Comparison of ENCODE assay signal across 10 mouse cellular contexts in the genomic region with DNA sequence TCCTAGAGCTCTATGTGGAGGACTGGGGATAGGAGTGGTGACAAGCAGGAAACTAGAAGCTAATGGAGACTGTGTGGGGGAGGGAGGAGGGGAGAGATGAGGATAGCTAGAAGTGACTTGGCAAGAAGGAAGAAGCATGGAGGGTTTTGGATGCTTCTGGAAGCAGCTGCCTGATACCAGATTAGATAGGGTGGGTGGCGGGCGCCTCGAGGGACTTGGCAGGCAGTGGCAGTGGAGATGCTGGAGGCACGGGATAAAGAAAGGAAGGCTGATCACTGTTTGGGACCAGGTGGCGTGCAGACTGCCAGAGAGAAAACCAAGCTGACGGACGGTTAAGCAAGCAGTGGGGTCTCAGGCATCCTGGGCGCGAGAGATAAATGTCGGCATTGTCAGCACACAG. TPM values are rescaled to one million over a fixed set of nuclear protein-coding genes. Genes with fewer than 3 reads are reported as not detected.
DNase-seq lines count a peak whose midpoint lies in the region; ATAC-seq and TF ChIP-seq lines count a peak whose summit lies in the region.
"Had no signal": no experiment of that assay in that cellular context is flagged by ENCODE, and none has a peak within 500 bp of the region (broad histone marks: within the 10 kb centered on the region; RNA-seq: fewer than 3 reads in every experiment).

No protein-coding gene starts in this region.

- no peaks in the 10 kb centered on the region for H3K9me3 ChIP-seq in heart, embryonic 13.5 days
- H3K9me3 ChIP-seq in intestine, postnatal 0 days (ENCODE audit: control insufficient read depth), result no peaks in the 10 kb centered on the region
- no peaks in the 10 kb centered on the region for H3K9me3 ChIP-seq in midbrain, embryonic 12.5 days
- no peaks in the 10 kb centered on the region for H3K9me3 ChIP-seq in liver, embryonic 11.5 days (ENCODE audit: control insufficient read depth, low read length)
- H3K9me3 ChIP-seq: limb, embryonic 12.5 days had no signal

- no peak for DNase-seq in heart, adult 11 months
- peak; percentile 47 for DNase-seq in brain, embryonic 18.5 days (ENCODE audit: low read depth, low spot score)
- DNase-seq in liver, result no peak
- DNase-seq in embryo, embryonic 11 days, result no peak
- no peak for DNase-seq in liver, embryonic 11.5 days (ENCODE audit: low spot score)

- H3K36me3 ChIP-seq in heart, embryonic 13.5 days, result no peaks in the 10 kb centered on the region
- no peaks in the 10 kb centered on the region for H3K36me3 ChIP-seq in intestine, postnatal 0 days (ENCODE audit: control insufficient read depth, insufficient read depth)
- no peaks in the 10 kb centered on the region for H3K36me3 ChIP-seq in midbrain, embryonic 12.5 days
- H3K36me3 ChIP-seq in liver, embryonic 11.5 days (ENCODE audit: control insufficient read depth, insufficient read depth, low read length), result no peaks in the 10 kb centered on the region
- H3K36me3 ChIP-seq: limb, embryonic 12.5 days had no signal

- H3K27ac ChIP-seq in heart, embryonic 13.5 days (replicated peaks), result no peak overlapping the region
- no peak overlapping the region for H3K27ac ChIP-seq in intestine, postnatal 0 days (ENCODE audit: low read depth, low read length)
- H3K27ac ChIP-seq in midbrain, embryonic 12.5 days (replicated peaks), result 0 out of 2 replicates have a peak overlapping the region, but pooled peaks have one; percentile 11
- no peak overlapping the region for H3K27ac ChIP-seq in liver, embryonic 11.5 days (ENCODE audit: low read depth, low read length)
- H3K27ac ChIP-seq: limb, embryonic 12.5 days had no signal

- peak overlapping the region; percentile 31 for H3K4me2 ChIP-seq in heart, embryonic 13.5 days
- peak overlapping the region; percentile 57 for H3K4me2 ChIP-seq in intestine, postnatal 0 days (replicated peaks; ENCODE audit: low read depth)
- H3K4me2 ChIP-seq in midbrain, embryonic 12.5 days (replicated peaks), result 0 out of 2 replicates have a peak overlapping the region, but pooled peaks have one; percentile 3
- no peak overlapping the region for H3K4me2 ChIP-seq in liver, embryonic 11.5 days
- H3K4me2 ChIP-seq: limb, embryonic 12.5 days had no signal

- ATAC-seq in heart, embryonic 13.5 days (ENCODE audit: extremely low read depth, insufficient number of reproducible peaks, low FRiP score, low TSS enrichment), result no peak
- ATAC-seq in intestine, postnatal 0 days, result no peak
- 0 out of 2 replicates have a peak, but pooled peaks have one; percentile 20 for ATAC-seq in midbrain, embryonic 12.5 days (ENCODE audit: low FRiP score, low read depth)
- ATAC-seq in liver, embryonic 11.5 days (replicated peaks; ENCODE audit: low FRiP score), result no peak

- no peak overlapping the region for H3K4me3 ChIP-seq in heart, embryonic 13.5 days
- no peak overlapping the region for H3K4me3 ChIP-seq in intestine, postnatal 0 days (ENCODE audit: low read depth, low read length)
- H3K4me3 ChIP-seq in midbrain, embryonic 12.5 days, result no peak overlapping the region
- H3K4me3 ChIP-seq in liver, embryonic 11.5 days (ENCODE audit: low read depth, low read length), result no peak overlapping the region
- H3K4me3 ChIP-seq: limb, embryonic 12.5 days had no signal

- peak overlapping the region; percentile 59; the same call in 1 of the 2 replicates for H3K9ac ChIP-seq in heart, embryonic 13.5 days
- 0 out of 2 replicates have a peak overlapping the region, but pooled peaks have one; percentile 17 for H3K9ac ChIP-seq in intestine, postnatal 0 days (ENCODE audit: low read depth, low read length)
- H3K9ac ChIP-seq in midbrain, embryonic 12.5 days (replicated peaks), result no peak overlapping the region; the same call in 1 of the 2 replicates
- no peak overlapping the region for H3K9ac ChIP-seq in liver, embryonic 11.5 days (ENCODE audit: low read depth, low read length)
- H3K9ac ChIP-seq: limb, embryonic 12.5 days had no signal

- WGBS in heart, embryonic 13.5 days, result 9% methylated on average over 10 of the region's 10 CpGs
- 54% methylated on average over 10 of the region's 10 CpGs for WGBS in intestine, postnatal 0 days
- 19% methylated on average over 10 of the region's 10 CpGs for WGBS in midbrain, embryonic 12.5 days
- WGBS in liver, embryonic 11.5 days, result 26% methylated on average over 10 of the region's 10 CpGs

- H3K27me3 ChIP-seq in heart, embryonic 13.5 days (replicated peaks), result no peaks in the 10 kb centered on the region
- H3K27me3 ChIP-seq in intestine, postnatal 0 days (replicated peaks; ENCODE audit: control insufficient read depth, insufficient read depth, low read length), result no peaks in the 10 kb centered on the region
- H3K27me3 ChIP-seq in midbrain, embryonic 12.5 days, result no peaks in the 10 kb centered on the region
- H3K27me3 ChIP-seq in liver, embryonic 11.5 days (replicated peaks; ENCODE audit: control insufficient read depth, insufficient read depth, low read length), result no peaks in the 10 kb centered on the region

- peaks cover 18% of the 10 kb centered on the region for H3K4me1 ChIP-seq in heart, embryonic 13.5 days
- peaks cover 7% of the 10 kb centered on the region; the same call in 1 of the 2 replicates for H3K4me1 ChIP-seq in intestine, postnatal 0 days (replicated peaks; ENCODE audit: control insufficient read depth, insufficient read depth, low read length)
- H3K4me1 ChIP-seq in midbrain, embryonic 12.5 days, result peaks cover 15% of the 10 kb centered on the region
- peaks cover 8% of the 10 kb centered on the region for H3K4me1 ChIP-seq in liver, embryonic 11.5 days (replicated peaks; ENCODE audit: control insufficient read depth, insufficient read depth, low read length)
- H3K4me1 ChIP-seq: limb, embryonic 12.5 days had no signal

- TF ChIP-seq CTCF in intestine, postnatal 0 days (IDR thresholded peaks at IDR 0.05; ENCODE audit: low read depth), result no peak

RNA-seq across cellular contexts. Expression of a gene that starts 2.3 kb away (rescaled TPM):
- 0.13 and 0.18 TPM in 2 replicates for polyA plus RNA-seq in heart, embryonic 13.5 days (2015; fragmentation: Nextera tagmentation; extraction: Ambion mirVana)
- polyA plus RNA-seq in intestine, postnatal 0 days (2015; fragmentation: Nextera tagmentation; extraction: Ambion mirVana), result 164 and 187 TPM in 2 replicates
- polyA plus RNA-seq in midbrain, embryonic 12.5 days (2016; fragmentation: Nextera tagmentation; extraction: Ambion mirVana), result not detected in 2 replicates
- polyA plus RNA-seq in liver, embryonic 11.5 days (2014; fragmentation: Nextera tagmentation; extraction: Ambion mirVana), result 2.0 and 2.5 TPM in 2 replicates
- polyA plus RNA-seq: limb, embryonic 12.5 days had no signal

RNA-seq across cellular contexts. Expression of a gene that starts 9.7 kb away (rescaled TPM):
- polyA plus RNA-seq in heart, embryonic 13.5 days (2015; fragmentation: Nextera tagmentation; extraction: Ambion mirVana), result 0.60 TPM in 1 of 2 replicates, not detected in the other
- not detected in 2 replicates for polyA plus RNA-seq in intestine, postnatal 0 days (2015; fragmentation: Nextera tagmentation; extraction: Ambion mirVana)
- not detected in 2 replicates for polyA plus RNA-seq in midbrain, embryonic 12.5 days (2016; fragmentation: Nextera tagmentation; extraction: Ambion mirVana)
- polyA plus RNA-seq in liver, embryonic 11.5 days (2014; fragmentation: Nextera tagmentation; extraction: Ambion mirVana), result not detected in 2 replicates
- polyA plus RNA-seq: cortical plate, adult 2 months; limb, embryonic 12.5 days had no signal

RNA-seq across cellular contexts. Expression of a gene that starts 38.4 kb away (rescaled TPM):
- polyA plus RNA-seq in heart, embryonic 13.5 days (2015; fragmentation: Nextera tagmentation; extraction: Ambion mirVana), result 0.39 TPM in 1 of 2 replicates, not detected in the other
- 4.3 and 5.7 TPM in 2 replicates for polyA plus RNA-seq in intestine, postnatal 0 days (2015; fragmentation: Nextera tagmentation; extraction: Ambion mirVana)
- not detected in 2 replicates for polyA plus RNA-seq in midbrain, embryonic 12.5 days (2016; fragmentation: Nextera tagmentation; extraction: Ambion mirVana)
- 0.30 and 0.40 TPM in 2 replicates for polyA plus RNA-seq in liver, embryonic 11.5 days (2014; fragmentation: Nextera tagmentation; extraction: Ambion mirVana)
- polyA plus RNA-seq: limb, embryonic 12.5 days had no signal

RNA-seq across cellular contexts. Expression of a gene that starts 51.4 kb away (rescaled TPM):
- 1.5 and 1.6 TPM in 2 replicates for polyA plus RNA-seq in heart, embryonic 13.5 days (2015; fragmentation: Nextera tagmentation; extraction: Ambion mirVana)
- polyA plus RNA-seq in intestine, postnatal 0 days (2015; fragmentation: Nextera tagmentation; extraction: Ambion mirVana), result 6.0 and 6.2 TPM in 2 replicates
- polyA plus RNA-seq in midbrain, embryonic 12.5 days (2016; fragmentation: Nextera tagmentation; extraction: Ambion mirVana), result 3.8 and 3.9 TPM in 2 replicates
- polyA plus RNA-seq in liver, embryonic 11.5 days (2014; fragmentation: Nextera tagmentation; extraction: Ambion mirVana), result 4.5 and 5.8 TPM in 2 replicates

Comparison
In these comparisons a context has a peak if more than half of its experiments do, and no peak if none do; other contexts are left out.
1. H3K9ac ChIP-seq: peak in heart, embryonic 13.5 days (single experiment) and intestine, postnatal 0 days (single experiment); none in midbrain, embryonic 12.5 days (single experiment) and liver, embryonic 11.5 days (single experiment).
2. RNA of a gene that starts 2.3 kb away (polyA plus RNA-seq): 164 to 187 TPM in intestine, postnatal 0 days; 2.0 to 2.5 TPM in liver, embryonic 11.5 days, 0.13 to 0.18 TPM in heart, embryonic 13.5 days and not detected in midbrain, embryonic 12.5 days; every median in the first group is over 10 times any median in the second.